Mouse (Mus musculus): ENCODE measurements around the gene Ift122.
A peak's percentile ranks its signal among the peaks of the same experiment; 100 is the strongest.

The Ift122 gene

DNA sequence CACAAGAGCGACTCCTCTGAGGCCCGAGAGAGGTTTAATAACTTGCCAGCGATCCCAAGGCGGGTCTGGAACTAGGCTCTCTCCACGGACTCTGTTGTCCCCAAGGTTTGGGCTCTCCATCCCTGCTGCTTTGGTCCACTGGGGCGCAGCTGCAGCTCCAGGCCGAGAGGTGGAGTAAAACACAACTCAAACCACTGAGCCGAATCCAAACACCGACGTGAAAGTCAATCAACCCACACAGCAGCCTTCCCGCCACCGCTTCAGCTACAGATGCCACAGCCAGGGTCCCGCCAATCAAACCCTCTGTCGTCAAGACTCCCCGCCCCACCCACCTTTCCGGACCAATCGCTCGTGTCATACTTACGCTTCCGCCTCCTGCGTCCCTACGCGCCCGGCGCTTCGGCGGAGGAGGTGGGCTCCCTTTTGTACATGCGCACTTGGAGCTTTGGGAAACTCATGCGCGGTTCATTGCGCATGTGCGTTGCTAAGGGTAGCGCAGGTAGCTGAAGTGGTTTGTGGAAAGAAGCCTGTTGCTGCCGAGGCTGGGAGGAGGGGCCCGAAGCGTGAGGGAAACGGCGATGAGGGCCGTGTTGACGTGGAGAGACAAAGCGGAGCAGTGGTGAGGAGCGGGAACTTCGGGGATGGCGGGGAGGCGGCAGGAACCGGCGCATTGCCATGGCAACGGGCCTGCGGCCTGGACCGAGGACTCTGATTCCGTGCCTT is at the start of gene Ift122, which contains the start of gene Mbd4:
Ift122 (plus strand) TSS at position 380 of the 723 bp plus-strand sequence.
Mbd4 (minus strand) TSS at position 281 of the 723 bp plus-strand sequence.
- DNase-seq (ENCODE audit: low read depth), result peak; percentile 100

DNA sequence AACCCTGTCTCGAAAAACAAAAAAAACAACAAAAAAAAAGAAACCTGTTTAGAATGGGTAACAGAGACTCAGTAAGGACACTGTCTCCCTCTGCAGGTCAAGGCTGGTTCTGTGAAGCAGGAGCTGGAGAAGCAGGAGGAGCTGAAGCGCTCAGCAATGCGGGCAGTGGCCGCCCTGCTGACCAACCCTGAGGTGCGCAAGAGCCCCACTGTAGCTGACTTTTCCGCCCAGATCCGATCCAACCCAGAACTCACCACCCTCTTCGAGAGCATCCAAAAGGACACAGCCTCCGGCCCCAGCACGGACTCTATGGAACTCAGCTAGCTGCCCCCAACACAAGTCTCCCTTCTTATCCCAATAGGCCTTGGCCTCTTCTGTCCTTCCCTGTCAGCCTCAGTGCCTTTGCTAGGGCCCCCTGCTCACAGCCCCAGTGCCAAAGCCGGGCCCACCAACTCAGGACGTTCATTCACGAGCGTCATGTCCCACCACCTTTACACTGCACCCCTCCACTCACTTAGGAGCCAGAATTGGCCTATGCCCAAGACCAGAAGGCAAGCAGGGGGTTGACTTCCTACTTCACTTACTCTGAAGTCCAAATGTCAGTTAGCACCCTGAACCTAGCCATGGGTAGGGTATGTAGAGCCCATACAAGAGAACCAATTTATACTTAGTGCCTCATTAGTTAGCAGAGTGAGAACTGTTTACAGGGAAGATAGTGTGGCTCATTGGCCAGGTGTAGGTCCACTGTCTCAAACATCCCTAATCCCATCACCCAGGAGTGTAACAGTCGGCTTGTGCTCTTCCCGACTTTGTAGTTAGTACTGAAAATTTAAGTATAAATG is 49.5 kb upstream of the Ift122 start:
- DNase-seq (ENCODE audit: low read depth), result peak; percentile 90

DNA sequence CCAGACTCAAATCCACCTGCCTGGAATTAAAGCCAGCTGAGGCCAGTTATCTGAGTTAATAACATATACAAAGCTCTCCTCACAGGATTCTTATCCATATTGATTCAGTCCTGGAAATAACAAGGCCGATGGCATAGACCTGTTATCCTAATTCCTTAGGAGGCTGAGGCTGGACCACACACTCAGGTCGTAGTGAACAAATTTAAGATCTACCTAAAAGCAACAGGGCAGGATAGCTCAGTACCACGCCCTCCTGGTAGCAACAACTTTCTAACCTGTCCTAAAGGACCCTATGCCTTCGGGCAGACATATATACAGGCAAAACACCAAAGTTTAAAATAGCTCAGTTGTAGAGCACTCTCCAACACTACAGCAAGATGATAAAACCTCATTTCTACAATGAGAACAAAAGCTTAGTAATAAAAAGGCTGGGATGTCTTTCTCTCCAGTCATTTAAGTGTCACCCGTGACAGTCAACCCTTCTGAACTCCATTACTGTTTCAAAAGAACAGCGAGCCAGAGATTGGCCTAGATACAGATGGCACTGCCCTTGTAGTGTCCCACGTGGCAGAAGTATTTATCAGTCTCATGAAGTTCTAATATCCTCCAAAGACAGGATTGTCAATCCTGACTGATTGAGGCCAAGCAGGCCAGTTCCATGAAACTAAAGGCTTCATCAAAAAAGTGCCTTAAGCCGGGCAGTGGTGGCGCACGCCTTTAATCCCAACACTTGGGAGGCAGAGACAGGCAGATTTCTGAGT is 48.7 kb upstream of the Ift122 start:
- DNase-seq (ENCODE audit: low read depth), result peak; percentile 28

DNA sequence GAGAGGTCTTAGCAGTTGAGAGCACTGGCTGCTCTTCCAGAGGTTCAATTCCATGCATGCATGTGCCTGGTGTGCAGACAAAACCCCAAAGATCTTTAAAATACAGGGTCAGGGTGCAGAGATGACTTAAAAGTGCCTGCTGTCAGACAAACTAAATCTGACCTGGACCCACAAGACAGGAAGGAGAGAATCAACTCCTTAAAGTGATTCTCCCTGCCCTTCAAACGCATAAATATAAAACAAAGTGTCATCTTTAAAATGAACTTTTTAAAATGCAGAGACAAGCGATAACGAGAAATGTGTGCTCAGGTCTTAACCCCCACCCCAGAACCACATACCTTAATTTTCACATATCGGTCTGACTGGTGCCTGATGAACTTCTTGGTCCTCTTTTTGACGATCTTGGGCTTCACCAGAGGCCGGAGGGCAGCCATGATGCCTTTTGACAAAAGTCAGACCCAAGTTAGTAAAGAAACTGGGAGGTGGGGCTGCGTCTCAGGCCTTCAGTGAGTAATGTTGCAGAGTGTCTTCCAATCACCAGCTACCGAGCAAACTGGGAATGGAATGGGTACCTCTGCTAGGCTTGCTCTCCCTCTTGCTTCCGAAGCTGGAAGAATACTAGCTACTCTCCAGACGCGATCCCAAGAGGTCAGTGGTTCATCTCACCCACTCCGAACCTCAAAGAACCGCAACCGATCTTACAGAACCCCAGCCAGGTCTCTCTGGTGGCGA is 45.6 kb upstream of the Ift122 start:
- peak; percentile 35 for DNase-seq (ENCODE audit: low read depth)

DNA sequence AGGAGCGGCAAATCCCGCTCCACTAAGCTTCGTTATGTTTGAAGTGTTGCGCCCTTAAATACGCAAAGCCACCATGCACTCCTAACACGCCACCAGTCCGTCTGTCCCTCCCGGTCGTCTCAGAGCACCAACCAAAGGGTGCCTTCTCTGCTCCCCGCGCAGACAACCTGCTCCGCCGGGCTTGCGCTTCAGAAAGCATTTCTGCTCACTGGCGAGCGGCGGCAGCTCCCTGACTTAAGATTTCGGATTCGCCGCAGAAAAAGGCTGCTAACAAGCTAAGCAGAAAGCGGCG is 45.1 kb upstream of the Ift122 start:
- DNase-seq (ENCODE audit: low read depth), result no peak

DNA sequence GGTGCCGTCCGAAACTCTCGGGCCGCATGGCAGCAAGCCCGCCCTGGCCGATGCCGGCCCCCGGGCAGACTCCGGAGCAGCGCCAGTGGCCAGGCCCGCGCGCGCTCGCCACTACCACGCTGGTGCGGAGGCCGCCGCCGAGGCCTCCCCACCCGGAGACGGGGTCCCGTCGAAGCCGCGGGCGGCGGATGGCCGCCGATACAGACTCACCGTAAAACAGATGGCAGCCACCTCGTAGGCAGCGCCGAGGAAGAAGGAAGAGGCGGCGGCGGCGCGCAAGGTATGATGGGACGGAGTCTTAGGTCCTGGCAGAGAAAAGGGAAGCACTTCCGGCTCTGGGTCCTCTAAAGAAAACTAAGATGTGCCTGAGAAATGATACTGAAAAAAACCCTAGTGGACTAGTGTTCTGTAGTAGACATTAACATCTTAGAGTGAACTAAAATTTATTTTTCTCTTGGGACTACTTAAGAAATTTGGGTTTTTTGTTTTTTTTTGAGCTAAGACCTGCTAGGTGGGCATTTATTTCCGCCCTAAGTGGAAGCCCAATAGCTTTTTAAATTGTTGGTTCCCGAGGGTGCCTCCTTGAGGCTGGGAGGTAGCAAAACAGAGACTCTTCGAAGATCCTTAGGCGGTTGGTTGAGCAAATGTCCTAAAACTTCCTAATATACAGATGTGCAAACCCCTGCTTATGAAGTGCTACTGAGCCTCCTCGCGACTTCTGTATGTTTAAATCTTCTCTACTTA is 44.6 kb upstream of the Ift122 start, which contains the start of gene Rpl32:
Rpl32 (minus strand) TSS at position 260 of the 744 bp plus-strand sequence.
- DNase-seq (ENCODE audit: low read depth), result peak; percentile 98

DNA sequence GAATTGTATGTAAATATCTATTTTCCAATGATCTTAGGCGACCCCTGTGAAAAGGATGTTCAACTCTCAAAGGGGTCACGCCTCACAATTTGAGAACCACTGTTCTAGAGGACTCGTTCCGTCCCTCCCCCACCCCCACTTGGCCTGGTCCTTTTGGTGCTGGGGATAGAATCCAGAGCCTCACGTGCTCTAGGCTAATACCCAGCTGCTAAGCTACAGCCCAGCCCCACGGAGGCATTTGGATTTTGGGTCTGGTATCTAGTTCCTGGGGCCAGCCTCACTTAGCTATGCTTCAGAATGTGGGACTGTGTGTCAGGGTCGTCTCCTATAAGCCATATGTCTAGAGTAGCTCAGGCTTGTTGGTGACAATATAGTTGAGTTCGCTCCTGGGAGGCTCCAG is 41.7 kb upstream of the Ift122 start:
- no peak for DNase-seq (ENCODE audit: low read depth)

DNA sequence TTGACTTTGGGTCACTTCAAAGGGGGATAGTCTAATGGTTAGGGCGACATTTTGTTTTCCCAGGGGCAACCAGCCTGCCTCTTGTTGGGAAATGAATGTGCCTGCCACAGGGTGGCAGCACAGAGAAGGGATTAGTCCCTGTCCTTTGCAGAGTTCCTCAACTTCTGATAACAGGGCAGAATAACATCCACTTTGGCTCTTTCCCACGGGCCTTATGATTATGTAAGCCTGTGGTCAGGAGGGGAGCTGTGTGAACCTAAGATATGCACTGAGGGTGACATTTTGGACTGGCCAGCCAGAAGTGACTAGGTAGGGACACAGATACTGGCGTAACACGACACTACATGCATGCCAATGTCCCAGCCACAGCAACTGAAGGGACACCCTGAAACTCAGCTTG is 39.2 kb upstream of the Ift122 start:
- DNase-seq (ENCODE audit: low read depth), result peak; percentile 93

DNA sequence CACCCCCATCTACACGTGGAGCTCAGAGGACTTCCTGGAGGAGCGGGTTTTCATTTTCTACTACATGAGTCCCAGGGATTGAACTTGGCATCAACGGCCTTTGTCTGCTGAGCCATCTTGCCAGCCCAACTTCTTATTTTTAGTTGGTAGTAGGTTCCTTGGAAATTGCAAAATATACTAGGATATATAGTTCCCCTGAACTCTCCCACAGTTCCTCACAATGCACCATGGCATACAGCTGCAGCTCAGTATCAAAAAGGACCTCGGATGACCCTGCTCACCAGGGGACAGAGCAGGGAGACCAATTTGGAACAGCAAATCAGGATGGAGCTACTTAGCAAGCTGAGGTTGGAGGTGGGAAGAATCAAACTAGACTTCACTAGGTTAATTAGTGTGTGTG is 38.2 kb upstream of the Ift122 start:
- DNase-seq (ENCODE audit: low read depth), result no peak

DNA sequence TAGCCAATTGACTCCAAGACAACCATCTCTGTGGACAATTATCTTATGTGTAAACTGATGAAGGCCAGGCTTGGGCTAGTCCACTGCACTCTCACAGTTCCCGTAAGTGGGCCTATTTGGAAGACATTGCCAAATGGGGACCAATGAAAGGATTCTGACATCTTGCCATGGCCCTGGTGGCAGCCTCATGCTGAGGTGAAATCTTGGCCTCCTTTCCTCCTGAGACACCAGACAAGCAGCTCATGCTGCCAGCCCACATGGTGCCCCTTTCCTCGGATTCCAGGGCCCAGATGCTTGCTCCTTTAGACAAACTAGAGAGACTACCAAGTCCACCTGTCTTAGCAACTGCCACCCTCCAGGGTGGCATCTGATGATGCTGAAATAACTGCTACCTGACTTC is 35.1 kb upstream of the Ift122 start:
- DNase-seq (ENCODE audit: low read depth), result no peak

DNA sequence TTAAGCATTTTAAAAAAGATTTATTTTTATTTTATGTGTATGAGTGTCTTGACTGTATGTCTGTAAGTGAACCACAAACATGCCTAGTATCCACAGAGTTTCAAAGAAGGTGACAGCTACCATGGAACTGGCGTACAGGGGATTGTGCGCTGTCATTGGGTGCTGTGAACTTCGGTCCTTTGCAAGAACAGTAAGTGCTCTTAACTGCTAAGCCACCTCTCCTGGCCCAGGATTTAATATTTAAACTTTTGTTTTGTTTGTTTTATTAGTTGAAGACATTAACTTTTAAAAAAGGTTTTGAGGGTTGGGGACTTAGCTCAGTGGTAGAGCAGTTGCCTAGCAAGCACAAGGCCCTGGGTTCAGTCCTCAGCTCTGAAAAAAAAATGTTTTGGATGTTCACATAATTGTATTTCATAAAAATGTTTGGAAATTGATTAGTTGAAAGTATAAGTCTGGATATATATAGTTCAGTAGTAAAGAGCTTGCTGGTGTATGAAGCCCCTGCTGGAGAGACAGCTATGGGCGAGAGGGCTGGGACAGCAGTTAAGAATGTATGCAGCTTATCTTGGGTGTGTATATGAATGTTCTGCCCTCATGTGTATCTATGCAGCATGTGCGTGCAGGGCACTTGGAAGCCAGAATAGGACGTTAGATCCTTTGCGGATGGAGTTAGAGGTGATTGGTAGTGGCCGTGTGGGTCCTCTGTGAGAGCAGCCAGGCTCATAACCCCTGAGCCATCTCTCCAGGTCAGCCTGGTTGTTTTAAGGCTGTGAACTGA is 31.9 kb upstream of the Ift122 start:
- DNase-seq (ENCODE audit: low read depth), result no peak

DNA sequence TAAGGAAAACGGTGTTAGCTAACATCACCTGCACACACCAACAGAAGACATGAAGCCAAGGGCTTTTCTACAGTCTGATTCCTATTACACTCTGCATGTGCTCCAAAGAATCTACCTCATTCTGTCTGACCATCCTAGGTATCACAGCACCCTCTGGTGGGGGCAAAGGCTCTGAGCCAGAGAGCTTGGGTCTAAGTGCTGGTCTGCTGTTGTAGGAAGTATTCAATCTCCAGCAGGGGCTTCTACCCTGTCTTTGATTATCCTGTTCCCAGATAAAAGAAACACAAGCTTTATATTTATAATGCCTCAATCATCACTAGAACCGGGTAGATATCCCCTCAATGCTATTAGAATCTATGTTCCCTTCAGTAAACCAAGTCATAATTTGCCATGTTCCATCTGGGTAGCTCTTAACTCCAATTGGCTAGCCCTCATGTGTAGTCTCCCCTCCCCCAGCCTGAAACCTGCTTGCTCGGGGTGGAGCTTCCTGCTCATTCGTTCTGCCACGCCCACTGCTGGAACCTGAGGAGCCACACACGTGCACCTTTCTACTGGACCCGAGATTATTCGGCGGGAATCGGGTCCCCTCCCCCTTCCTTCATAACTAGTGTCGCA is 29.3 kb upstream of the Ift122 start:
- peak; percentile 94 for DNase-seq (ENCODE audit: low read depth)

DNA sequence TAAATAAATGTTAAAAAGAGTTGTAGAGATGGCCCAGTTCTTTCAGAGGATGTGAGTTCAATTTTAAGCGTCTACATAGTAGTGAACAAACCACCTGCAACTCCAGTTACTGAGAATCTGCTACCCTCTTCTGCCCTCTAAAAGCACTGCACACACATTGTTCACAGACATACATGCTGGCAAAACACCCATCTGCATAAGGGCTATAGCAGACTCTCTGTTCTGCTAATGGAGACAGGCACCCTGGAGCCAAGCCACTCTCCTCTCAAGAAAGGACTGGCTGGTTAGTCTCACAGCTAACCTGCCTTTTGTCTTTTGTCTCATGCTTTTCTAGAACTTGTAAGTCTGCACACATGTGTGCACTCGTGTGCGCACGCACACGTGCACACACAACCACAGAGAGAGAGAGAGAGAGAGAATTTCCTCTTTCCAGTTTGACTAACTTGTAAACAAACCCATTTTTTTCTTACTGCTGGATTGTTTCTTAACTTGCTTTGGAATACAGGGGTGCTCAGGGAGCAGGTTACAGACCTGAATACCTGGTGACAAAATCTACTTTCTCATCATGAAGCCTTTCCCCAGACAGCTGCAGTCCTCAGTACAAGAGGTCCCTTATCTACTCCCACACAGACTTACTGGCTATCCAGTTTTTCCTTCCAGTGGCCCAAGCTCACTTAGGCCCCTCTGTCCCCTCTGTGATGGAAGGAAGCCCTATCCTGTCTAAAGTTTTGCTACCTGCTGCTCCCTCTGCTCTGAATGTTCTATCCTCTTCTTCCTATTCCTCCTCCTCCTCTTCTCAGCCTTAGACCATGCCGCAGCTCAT is 22.3 kb upstream of the Ift122 start:
- DNase-seq (ENCODE audit: low read depth), result peak; percentile 22

DNA sequence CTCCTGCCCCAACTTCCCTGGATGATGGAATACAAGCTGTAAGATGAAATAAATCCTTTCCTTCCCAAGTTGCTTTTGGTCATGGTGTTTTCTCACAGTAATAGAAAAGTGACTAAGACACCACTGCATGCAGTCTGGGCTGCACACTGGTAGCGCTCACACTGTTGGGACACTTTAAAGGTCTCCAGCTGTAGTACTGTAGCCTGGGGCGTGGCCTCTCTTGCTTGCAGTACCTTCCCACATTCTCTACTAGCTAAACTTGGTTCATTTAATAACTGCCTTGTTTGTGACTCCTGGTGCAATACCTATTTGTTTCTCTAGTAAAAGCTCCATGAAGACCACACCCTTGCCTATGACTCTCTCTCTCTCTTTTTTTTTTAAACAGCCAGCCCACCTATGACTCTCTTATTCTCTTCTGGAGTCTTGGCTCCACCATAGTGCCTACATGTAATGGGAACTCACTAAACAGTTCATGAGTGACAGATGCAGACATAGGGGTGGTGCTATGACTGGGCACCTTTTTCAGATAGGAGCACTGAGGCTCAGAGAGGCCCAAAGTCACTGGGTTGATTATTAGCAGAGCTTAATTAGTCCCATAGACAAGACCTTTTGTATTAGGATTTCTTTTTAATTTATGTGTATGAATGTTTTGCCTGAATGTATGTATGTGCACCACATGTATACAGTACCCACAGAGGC is 21.0 kb upstream of the Ift122 start:
- DNase-seq (ENCODE audit: low read depth), result no peak

DNA sequence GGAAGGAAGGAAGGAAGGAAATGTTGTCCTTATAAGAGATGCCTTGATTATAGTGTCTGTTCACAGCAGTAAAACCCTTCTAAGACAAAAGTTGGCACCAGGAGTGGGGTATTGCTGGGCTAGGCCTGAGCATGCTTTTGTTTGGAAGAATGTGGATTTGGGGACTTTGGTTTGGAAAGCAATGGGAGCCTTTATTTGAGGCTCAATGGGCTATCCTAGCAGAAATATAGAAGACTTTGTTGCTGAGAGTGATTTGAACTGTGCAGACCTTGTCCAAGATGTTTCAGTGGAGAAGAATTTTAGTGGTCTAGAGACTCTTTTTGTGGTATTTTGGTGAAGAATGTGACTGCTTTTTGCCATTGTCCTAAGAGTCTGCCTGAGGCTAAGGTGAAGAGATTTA is 19.4 kb upstream of the Ift122 start:
- no peak for DNase-seq (ENCODE audit: low read depth)

DNA sequence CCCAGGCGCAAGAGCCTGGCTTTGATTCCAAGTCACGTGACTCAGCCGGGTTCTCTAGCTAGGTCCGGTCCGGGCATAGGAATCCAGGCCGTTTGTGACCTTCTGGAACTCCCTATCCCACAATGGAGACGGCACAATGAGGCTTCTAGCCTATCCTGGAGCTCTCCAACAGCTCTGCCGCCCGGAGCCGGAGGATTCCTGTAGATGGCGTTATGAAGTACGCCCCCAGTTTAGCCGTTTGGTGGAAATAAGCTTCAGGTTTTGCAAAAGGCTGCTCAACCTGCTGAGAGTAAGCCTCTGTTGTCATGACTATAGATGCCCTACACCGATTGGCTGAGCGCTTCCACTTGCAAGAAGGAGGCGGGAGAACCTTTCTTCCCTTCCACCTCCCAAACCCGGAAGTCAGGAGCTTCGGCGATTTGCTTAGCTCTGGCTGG is 15.1 kb upstream of the Ift122 start, which contains the start of gene Efcab12:
Efcab12 (minus strand) TSS at position 252 of the 437 bp plus-strand sequence.
- DNase-seq (ENCODE audit: low read depth), result no peak

DNA sequence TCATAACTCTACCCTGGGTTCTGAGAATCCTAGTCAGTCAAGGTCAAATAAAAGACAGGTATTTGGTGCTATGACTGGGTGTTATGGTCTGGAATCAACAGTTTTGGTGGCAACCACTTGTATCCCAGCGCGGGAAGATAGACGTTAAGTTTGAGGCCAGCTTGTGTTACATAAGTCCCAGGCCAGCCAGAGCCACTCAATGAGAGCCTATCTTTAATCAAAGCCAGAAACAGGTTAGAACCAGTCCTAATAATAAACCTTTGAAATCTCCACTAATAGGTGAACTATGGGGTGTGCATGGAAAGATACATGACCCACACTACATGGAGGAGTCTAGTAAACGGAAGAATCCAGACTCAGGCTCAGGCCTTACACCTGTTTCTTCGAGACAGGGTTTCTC is 14.5 kb upstream of the Ift122 start:
- DNase-seq (ENCODE audit: low read depth), result no peak

DNA sequence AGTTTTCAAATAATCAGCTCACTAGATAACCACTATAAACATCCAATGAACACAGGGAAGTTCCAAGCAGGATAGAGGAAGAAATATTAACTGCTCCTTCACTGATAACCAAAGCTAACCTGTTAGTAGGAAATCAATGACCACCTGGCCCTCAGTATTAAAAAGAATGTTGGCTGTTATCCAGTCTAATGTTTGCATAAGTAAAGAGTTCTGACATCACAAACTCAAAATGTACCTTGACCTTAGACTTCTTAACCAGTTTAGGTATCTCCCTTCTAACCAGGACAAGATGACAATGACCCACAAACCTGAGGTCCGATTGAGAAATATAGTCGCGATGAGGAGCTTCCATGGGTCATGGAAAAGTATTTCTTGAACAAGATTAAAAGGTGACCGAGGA is 8.3 kb upstream of the Ift122 start:
- DNase-seq (ENCODE audit: low read depth), result no peak

Data from 416B (cell line).